Mouse (Mus musculus) macrophage (primary cell): ENCODE measurements at regions not wholly inside any gene's neighbourhood (a gene's known extent, or its start where the extent isn't known, plus 50 kb on each side); places are given as distances from the start of the nearest gene placed in this dataset.

Experiments
- H3K27ac ChIP-seq: fragments of 350-480 bp; formaldehyde crosslinking; 2 replicates; pipeline ENCODE4 v1.9.0; 2021
- H3K36me3 ChIP-seq: fragments of 350-480 bp; formaldehyde crosslinking; 2 replicates; pipeline ENCODE4 v1.9.0; 2021; ENCODE audit errors: inconsistent target
- H3K4me3 ChIP-seq: fragments of 350-480 bp; formaldehyde crosslinking; 2 replicates; pipeline ENCODE4 v1.9.0; 2021; ENCODE audit errors: inconsistent target
- H3K79me2 ChIP-seq: fragments of 350-480 bp; formaldehyde crosslinking; 2 replicates; pipeline ENCODE4 v1.9.0; 2021; ENCODE audit errors: inconsistent target
- WGBS: methylation state at CpG from one replicate; pipeline ENCODE4 v1.1.7; 2026; ENCODE audit warnings: inconsistent platforms; ENCODE audit not compliant: missing documents; 5-methylcytosine and 5-hydroxymethylcytosine counted together

- H3K27ac ChIP-seq, result no peak overlapping the region
- H3K36me3 ChIP-seq, result no peaks in the 10 kb centered on the region
- no peak overlapping the region for H3K4me3 ChIP-seq
- WGBS, result 100% methylated on average over 4 of the region's 4 CpGs
- no peaks in the 10 kb centered on the region for H3K79me2 ChIP-seq
These were observed 127.9 kb downstream of the Opa1 start for GRCm38 (mm10) chr16:29706996-29707395.

GRCm38 (mm10) chr16:29707656-29708055 lies 128.5 kb downstream of the Opa1 start:
- Histone ChIP-seq H3K79me2 (no peaks in the 10 kb centered on the region), H3K27ac (no peak overlapping the region), H3K4me3 (no peak overlapping the region), H3K36me3 (no peaks in the 10 kb centered on the region)
- 90% methylated on average over 11 of the region's 11 CpGs for whole genome bisulfite sequencing

DNA sequence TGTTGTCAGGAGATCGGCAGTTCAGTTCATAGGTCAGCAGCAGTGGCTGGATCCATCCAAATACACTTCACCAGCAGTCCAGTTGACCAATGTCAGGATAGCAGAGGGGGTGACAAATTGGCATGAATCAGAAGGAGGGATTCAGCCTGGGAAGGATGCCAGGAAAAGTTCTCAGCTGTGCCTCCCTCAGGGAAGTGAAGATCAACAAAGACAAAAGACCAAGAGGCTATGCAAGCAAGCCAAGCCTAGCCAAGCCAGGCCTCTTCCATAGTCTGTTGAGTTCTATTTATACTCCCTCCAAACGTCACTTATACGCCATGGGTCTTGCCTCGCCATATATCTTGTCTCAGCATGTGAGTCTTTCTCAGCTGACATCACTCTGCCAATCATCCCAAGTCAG lies 129.9 kb downstream of the Opa1 start:
- Histone ChIP-seq H3K4me3 (no peak overlapping the region), H3K79me2 (no peaks in the 10 kb centered on the region), H3K27ac (no peak overlapping the region), H3K36me3 (no peaks in the 10 kb centered on the region)
- WGBS, result 95% methylated on average over 4 of the region's 4 CpGs

DNA sequence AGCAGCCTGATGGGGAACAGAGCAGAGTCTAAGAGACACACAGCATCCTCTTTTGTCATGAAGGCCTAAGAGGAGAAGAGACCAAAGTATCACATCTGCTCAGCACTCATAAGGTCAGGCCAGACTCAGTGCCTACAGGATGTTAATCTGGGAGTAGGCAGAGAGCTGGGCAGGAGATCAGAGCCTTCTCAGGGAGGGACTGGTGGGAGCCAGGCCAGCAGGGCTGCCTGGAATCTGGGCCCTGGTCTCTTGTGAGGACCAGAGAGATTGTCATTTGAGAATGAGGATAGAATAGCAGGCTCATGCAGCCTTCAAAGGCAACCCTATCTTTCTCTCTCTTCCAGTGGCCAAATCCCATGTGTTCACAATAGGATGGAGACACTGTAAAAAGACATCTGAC lies 132.3 kb downstream of the Opa1 start:
- H3K27ac ChIP-seq, result no peak overlapping the region
- H3K36me3 ChIP-seq, result no peaks in the 10 kb centered on the region
- H3K4me3 ChIP-seq, result no peak overlapping the region
- H3K79me2 ChIP-seq, result no peaks in the 10 kb centered on the region

DNA sequence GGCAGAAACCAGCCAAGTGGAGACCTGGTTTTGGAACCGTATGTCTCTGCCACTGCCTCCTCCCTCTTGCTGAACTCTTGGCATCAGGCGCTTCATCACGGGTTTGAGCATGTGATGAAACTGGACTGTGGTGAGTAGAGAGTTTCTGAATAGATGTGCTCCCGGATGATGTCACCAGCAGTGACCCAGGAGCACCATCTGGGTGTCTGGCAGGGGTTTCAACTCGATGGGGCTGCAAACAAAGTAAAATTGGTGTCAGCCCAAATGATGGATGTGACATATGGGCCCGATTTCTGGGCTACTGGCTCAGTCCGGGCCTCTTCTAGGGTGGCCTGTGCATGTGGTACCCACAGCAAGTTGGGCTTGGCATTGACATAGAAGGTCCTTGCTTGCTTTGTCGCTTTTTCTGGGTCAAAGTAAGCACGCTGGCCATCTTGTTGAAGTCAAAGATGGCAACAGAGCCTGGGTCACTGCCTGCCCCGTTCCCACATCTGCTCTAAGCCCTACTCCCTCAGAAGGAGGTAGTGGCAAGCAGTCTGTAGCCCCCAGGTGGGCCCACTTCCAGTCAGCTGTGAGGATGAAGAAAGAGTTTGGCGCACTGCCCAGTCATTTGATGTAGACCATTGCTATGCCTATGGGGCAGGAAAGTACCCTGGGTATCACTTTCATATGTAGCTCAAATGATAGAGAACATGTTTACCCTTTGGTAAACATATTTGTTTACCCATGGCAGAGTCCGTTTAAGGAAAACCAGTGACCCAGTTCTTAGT lies 133.0 kb downstream of the Opa1 start:
- no peaks in the 10 kb centered on the region for H3K36me3 ChIP-seq
- no peak overlapping the region for H3K4me3 ChIP-seq
- 82% methylated on average over 12 of the region's 12 CpGs for WGBS
- no peaks in the 10 kb centered on the region for H3K79me2 ChIP-seq
- no peak overlapping the region for H3K27ac ChIP-seq

DNA sequence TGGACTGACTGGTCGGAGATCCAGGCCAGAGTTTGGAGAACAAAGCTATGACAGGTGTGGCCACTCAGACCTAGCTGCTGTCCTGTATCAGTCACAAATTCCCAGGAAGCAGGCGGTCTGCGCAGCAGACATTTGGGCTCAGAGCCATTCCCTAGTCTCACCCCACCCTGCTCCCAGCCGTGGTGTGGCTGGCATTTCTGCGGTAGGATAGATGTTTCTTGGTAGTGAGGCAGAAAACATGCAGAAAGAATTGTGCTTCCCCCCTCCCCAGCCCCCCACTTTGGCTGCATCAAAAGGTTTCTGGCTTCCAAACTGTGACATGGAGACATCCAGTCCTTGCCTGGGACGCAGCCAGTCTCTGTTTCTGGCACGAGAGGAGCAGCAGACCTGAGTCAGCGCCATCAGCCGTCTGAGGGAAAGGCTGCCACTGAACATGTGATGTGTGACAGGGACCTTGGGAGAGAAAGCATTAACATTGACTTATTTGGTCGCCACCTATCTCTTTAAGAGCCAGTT lies 135.5 kb downstream of the Opa1 start:
- no peak overlapping the region for H3K27ac ChIP-seq
- H3K79me2 ChIP-seq, result no peaks in the 10 kb centered on the region
- WGBS, result 92% methylated on average over 10 of the region's 10 CpGs
- H3K4me3 ChIP-seq, result no peak overlapping the region
- no peaks in the 10 kb centered on the region for H3K36me3 ChIP-seq

DNA sequence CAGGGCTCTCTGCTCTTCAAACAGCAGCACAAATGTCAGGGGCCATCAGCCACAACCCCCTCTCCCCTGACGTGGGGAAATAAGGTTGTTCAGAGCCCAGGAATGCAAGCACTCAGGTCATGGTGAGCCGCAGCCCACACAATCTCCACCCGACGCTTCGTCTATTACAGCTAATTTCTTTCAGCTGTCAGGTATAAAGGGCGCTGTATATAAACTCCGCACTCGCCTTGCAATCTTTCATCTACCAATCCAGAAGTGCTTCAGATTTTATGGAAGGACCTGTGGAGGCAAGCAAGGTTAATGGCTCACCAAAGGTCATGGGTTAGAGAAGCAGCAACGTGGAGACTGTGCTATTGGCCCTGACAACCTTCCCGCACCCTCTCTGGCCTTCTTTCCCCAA lies 139.8 kb downstream of the Opa1 start:
- Histone ChIP-seq H3K27ac (no peak overlapping the region), H3K79me2 (no peaks in the 10 kb centered on the region), H3K36me3 (no peaks in the 10 kb centered on the region), H3K4me3 (no peak overlapping the region)
- WGBS, result 91% methylated on average over 10 of the region's 10 CpGs

- no peak overlapping the region for H3K4me3 ChIP-seq
- no peak overlapping the region for H3K27ac ChIP-seq
- H3K36me3 ChIP-seq, result no peaks in the 10 kb centered on the region
- H3K79me2 ChIP-seq, result no peaks in the 10 kb centered on the region
- 94% methylated on average over 23 of the region's 23 CpGs for WGBS
These were observed 140.7 kb downstream of the Opa1 start for GRCm38 (mm10) chr16:29719571-29720451.

DNA sequence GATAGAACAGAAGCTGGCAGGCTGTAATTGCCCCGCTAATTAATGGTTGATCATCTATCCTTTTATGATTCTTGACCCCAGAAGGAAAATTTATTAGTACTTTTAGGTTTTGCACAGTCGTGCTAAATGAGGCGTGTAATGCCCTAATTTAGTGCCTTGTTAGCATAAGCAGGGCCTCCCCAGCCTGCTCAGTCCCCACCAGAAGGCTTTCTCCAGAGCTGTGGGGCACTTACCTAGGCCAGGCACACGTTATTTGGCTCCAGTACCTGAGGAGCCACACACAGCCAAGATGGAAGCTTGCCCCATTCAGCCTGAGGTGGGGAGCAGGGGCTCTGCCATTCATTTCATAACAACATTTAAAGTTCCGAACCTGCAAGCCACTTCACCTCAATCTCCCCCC lies 146.0 kb downstream of the Opa1 start:
- Histone ChIP-seq H3K79me2 (no peaks in the 10 kb centered on the region), H3K4me3 (no peak overlapping the region), H3K36me3 (no peaks in the 10 kb centered on the region), H3K27ac (no peak overlapping the region)
- WGBS, result 81% methylated on average over 5 of the region's 5 CpGs

DNA sequence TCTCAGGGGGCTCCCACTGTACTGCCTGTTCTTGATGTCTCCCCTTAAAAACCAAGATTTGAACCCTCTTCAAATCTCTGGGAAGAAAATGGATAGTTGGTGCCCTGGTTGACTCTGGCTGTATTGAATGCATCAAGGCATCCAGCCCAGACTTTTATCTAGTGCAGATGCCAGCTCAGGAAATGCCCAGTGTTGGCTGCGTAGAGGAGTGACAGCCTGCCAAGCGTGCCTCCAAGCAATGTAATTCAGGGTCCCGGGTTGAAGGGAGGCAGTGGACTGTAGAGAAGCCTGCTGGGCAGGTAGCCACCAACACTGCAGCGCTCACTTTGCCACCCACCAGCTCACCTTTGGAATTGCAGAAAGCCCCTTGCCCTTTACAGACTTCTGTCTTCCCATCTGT lies 146.4 kb downstream of the Opa1 start:
- no peak overlapping the region for H3K27ac ChIP-seq
- H3K36me3 ChIP-seq, result no peaks in the 10 kb centered on the region
- WGBS, result 54% methylated on average over 4 of the region's 4 CpGs
- no peak overlapping the region for H3K4me3 ChIP-seq
- H3K79me2 ChIP-seq, result no peaks in the 10 kb centered on the region

DNA sequence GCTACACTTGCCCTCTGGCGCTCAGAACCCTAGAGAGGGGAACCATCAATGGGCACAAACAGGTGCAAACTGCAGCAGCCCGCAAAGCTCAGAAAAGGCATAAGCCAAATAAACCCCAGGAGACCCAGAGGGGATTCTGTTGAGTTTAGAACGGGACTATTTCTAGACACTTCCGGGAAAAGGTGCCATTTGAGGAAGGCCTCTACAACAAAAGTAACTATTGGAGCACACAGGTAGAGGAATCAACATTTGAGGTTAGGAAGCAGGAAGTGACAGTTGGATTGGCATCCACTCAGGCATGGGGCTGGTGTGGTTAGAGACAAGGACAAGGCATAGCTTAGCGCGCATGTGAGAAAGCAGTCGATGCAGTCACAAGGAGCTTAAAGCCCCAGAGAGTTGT lies 148.3 kb downstream of the Opa1 start:
- Histone ChIP-seq H3K36me3 (no peaks in the 10 kb centered on the region), H3K79me2 (no peaks in the 10 kb centered on the region), H3K4me3 (no peak overlapping the region), H3K27ac (no peak overlapping the region)
- 29% methylated on average over 7 of the region's 7 CpGs for WGBS

GRCm38 (mm10) chr16:29728769-29729481 lies 149.8 kb downstream of the Opa1 start:
- Histone ChIP-seq H3K79me2 (no peaks in the 10 kb centered on the region), H3K27ac (no peak overlapping the region), H3K4me3 (no peak overlapping the region), H3K36me3 (no peaks in the 10 kb centered on the region)
- 43% methylated on average over 9 of the region's 10 CpGs for whole genome bisulfite sequencing

DNA sequence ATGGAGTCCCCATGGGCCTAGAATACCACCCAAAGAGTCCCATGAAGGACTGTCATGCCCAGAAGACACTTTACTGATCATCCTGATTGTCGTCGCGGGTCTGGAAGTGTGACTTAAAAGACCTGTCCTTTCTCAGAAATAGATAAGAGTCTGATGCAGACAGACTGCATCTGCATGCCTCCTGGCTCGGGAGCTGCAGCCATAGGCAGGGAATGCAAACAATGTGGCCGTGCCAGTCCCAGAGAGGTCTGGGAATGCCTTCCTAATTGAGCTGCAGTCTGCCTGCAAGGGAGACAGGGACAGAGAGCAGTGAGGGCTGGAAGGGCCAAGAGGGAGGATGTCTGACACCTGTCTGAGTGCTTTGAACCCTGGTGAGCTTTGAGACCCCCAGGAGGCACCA lies 150.9 kb downstream of the Opa1 start:
- Histone ChIP-seq H3K27ac (no peak overlapping the region), H3K36me3 (no peaks in the 10 kb centered on the region), H3K79me2 (no peaks in the 10 kb centered on the region), H3K4me3 (no peak overlapping the region)
- 55% methylated on average over 5 of the region's 5 CpGs for WGBS

DNA sequence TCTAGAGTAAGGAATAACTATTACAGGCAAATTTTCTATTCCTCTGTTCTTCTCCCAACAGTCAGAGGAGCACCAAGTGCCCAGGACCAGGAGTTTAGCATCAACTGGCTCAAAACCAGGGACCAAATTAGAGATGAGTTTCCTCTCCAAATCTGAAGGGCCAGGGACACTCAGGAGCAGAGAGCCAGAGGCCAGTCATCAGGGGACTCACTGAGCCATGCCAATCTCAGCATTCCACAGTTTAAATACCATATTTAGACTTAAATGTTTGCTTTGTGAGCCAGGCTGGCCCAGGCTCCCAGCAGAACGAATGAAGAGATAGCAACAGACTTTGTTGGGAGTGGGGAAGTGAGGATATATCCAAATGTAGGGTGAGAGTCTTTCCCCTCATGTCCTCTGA lies 153.8 kb downstream of the Opa1 start:
- H3K36me3 ChIP-seq, result no peaks in the 10 kb centered on the region
- no peaks in the 10 kb centered on the region for H3K79me2 ChIP-seq
- H3K4me3 ChIP-seq, result no peak overlapping the region
- 56% methylated on average over 1 of the region's 1 CpGs for WGBS
- no peak overlapping the region for H3K27ac ChIP-seq

- no peak overlapping the region for H3K4me3 ChIP-seq
- no peaks in the 10 kb centered on the region for H3K79me2 ChIP-seq
- H3K27ac ChIP-seq, result no peak overlapping the region
- no peaks in the 10 kb centered on the region for H3K36me3 ChIP-seq
- WGBS, result 92% methylated on average over 10 of the region's 10 CpGs
These were observed 154.7 kb downstream of the Opa1 start for GRCm38 (mm10) chr16:29733847-29734246.
